Mouse (Mus musculus): ENCODE results near the gene Svs5.
"Not testable (repeated sequence)": the region's sequence is repeated elsewhere in the genome, so short reads cannot be mapped to it uniquely, and the experiment has no call there.

Gene Svs5

DNA sequence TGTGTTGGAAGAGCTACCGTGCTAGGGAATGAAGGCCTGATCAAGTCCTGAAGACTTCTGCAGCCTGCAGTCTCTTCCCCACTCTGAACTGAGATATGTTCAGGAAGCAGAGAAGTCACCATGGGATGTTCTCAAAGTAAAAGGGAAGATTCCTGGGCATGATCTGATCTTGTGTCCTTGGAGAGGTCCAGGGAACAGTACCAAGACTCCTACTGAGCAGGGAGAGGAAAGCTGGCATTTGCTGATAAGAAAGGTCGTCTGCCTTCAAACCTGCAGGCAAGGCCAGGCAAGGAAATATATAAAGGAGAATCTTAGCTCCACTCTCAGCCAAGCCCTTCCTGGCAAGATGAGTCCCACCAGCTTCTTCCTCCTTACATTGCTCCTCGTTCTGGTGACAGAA is at the start of gene Svs5:
Gene Svs5 (plus strand): TSS at position 301 of the 400 bp plus-strand sequence.
- DNase-seq (ENCODE audit: low spot score) = not testable (repeated sequence)

DNA sequence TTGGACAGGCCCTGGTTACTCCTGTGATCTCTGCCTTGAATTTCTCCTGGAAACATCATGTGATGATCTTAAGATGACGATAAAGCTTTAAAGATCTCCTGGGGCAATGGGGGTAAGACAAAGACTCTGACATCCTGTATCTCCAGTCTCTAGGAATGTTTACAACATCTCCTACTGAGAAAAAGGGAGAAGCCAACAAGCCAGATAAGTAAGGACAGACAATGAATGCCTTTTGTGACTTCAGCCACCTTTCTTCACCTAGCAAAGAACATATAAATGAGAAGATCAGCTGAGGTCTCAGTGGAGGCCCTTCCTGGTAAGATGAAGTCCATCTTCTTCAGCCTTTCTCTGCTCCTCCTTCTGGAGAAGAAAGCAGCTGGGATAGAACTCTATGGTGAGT is 43.6 kb upstream of the Svs5 start, which contains the start of gene Svs3a:
Gene Svs3a (plus strand): TSS at position 301 of the 400 bp plus-strand sequence.
- DNase-seq (ENCODE audit: low spot score) = not testable (repeated sequence)

GRCm38 (mm10) chr2:164312599-164312998 is 19.9 kb upstream of the Svs5 start:
- no peak for DNase-seq (ENCODE audit: low spot score)

- DNase-seq (ENCODE audit: low spot score) = not testable (repeated sequence)
Measured at GRCm38 (mm10) chr2:164315460-164315859, 17.1 kb upstream of the Svs5 start.

DNA sequence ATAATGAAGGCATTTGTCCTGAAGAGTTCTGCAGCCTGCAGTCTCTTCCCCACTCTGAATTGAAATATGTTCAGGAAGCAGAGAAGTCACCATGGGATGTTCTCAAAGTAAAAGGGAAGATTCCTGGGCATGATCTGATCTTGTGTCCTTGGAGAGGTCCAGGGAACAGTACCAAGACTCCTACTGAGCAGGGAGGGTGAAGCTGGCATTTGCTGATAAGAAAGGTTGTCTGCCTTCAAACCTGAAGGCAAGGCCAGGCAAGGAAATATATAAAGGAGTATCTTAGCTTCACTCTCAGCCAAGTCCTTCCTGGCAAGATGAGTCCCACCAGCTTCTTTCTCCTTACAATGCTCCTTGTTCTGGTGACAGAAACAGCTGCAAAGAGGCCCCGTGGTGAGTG is 16.1 kb upstream of the Svs5 start, which contains the start of gene Svs6:
Gene Svs6 (plus strand): TSS at position 301 of the 400 bp plus-strand sequence.
- DNase-seq (ENCODE audit: low spot score) = not testable (repeated sequence)

GRCm38 (mm10) chr2:164320983-164321382 is 11.6 kb upstream of the Svs5 start:
- DNase-seq (ENCODE audit: low spot score) = no peak

DNA sequence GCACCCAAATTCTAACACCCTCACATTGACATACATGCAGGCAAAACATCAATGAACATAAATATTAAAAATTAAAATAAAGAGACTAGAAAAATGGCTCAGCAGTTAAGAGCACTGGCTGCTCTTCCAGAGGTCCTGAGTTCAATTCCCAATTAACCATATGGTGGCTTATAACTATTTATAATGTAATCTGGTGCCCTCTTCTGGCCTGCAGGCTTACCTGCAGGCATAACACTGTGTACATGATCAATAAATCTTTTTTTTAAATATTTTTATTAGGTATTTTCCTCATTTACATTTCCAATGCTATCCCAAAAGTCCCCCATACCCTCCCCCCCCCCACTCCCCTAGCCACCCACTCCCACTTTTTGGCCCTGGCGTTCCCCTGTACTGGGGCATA is 11.2 kb downstream of the Svs5 start:
- not testable (repeated sequence) for DNase-seq (ENCODE audit: low spot score)

DNA sequence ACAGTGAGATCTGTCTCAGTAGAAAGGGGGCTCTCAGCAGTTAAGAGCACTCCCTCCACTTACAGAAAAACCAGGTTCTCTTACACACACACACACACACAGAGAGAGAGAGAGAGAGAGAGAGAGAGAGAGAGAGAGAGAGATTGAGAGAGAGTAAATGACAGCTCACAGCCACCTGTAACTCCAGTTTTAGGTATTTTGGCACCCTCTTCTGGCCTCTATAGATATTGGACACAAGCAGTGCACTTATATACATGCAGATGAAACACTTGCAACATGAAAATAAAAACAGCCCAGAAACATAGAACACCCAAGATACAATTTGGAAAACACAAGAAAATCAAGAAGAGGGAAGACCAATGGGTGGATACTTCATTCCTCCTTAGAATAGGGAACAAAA is 15.2 kb downstream of the Svs5 start:
- not testable (repeated sequence) for DNase-seq (ENCODE audit: low spot score)

- no peak for DNase-seq (ENCODE audit: low spot score)
Measured at GRCm38 (mm10) chr2:164348980-164349379, 16.4 kb downstream of the Svs5 start.

- DNase-seq (ENCODE audit: low spot score) = no peak
Measured at GRCm38 (mm10) chr2:164352697-164353096, 20.2 kb downstream of the Svs5 start.

DNA sequence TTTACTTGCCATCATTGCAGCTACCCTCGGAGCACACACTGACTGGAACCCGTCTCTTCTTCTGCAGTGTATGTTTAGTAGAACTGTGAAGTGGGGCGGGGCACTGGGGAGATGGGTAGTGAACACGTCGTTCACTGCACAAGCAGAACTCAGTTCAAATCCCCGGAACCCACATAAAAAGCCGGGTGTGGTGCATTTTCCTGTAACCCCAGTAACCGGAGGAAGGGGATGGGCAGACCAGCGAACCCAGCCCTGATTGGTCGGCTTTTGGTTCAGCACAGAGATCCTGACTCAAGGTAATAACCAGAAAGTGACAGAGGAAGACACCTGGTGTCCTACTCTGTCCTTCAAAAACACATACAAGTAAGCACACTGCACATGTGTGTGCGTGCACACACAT is 20.8 kb downstream of the Svs5 start:
- no peak for DNase-seq (ENCODE audit: low spot score)

DNA sequence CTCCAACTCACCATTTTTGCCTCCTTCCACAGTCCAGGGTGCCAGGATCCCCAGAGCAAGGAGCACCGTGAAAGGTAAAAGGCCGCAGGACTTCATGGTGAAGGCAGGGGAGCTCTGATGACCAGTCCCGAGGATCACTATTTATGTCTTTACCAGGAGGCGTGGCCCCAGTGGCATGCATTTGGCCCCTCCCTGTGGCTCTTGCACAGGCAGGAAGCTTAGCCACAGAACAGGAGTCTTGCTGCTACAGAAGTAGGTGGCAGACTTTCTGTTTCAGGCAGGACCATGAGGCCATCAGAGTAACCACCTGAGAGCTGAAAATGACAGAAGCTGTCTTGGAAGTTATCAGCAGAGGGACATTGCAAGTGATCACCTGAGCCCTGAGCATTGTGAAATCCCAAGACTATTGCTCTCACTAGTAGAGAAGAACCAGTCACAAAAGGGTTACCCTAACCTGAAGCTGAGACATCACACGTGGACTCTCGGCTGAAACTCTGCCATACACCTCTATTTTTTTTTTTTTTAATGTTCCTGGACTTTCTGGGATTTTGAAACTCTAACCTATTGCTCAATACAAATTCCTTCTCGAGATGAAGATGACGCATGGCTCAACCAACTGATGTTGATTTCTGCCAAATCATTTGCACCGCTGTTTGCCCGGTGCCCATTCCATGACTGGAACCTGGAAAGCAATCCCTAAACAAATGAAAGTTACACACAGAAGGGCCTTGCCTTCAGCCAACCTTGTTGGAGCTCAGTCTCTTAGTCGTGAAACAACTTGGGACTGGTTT is 23.8 kb downstream of the Svs5 start:
- no peak for DNase-seq (ENCODE audit: low spot score)

DNA sequence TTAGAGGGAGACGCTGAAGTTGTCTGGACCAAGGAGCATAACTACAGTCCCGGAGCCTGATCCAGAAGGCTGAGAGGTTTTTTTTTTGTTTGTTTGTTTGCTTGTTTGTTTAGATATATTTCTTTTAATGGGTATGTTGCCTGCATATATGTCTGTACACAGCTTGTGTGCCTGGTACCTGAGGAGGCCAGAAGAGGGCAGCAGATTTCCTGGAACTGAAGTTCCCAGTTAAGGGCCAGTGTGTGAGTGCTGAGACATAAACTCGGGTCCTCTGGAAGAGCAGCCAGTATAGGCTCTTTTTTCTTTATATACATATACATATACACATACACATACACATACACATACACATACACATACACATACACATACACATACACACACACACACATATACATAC is 25.8 kb downstream of the Svs5 start:
- no peak for DNase-seq (ENCODE audit: low spot score)

DNA sequence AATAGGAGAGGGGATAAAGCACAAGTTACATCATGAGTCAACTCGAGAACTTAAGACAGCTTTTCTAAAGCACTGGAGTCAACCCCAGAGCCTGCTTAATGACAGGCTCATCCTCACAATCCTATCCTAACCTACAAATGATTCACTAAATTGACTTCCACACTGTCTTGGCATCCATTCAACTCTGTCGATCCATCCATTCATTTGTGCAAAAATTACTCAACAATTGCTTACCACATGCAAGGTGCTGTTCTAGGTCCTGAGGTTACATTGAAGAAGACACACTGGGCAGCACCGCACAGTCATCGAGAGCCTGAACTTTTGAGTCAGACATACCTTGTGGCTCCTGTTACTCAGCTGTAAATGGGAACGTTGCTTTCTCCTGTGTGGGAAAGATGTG is 26.5 kb downstream of the Svs5 start:
- no peak for DNase-seq (ENCODE audit: low spot score)

DNA sequence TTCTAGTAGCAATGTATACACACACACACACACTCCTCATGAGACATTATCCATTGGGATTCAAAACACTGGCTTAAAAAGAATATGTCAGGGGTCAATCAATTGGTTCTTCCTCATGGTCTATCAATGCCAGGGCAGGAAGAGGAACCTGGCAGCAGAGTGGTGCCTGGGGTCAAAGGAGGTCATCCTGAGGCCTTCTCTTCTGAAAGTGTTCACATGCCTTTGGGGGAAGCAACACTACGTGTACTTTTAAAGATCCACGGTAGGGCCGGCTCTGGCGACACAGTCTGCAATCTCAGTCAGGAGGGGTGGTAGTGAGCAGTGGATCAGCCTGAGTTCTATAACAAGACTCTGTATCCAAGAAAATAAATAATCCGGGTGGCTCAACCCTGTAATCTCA is 27.1 kb downstream of the Svs5 start:
- DNase-seq (ENCODE audit: low spot score) = no peak

- no peak for DNase-seq (ENCODE audit: low spot score)
Measured at GRCm38 (mm10) chr2:164360974-164361657, 28.6 kb downstream of the Svs5 start.

- no peak for DNase-seq (ENCODE audit: low spot score)
Measured at GRCm38 (mm10) chr2:164366947-164367346, 34.4 kb downstream of the Svs5 start.

- no peak for DNase-seq (ENCODE audit: low spot score)
Measured at GRCm38 (mm10) chr2:164368620-164369105, 36.1 kb downstream of the Svs5 start.

- DNase-seq (ENCODE audit: low spot score) = no peak
Measured at GRCm38 (mm10) chr2:164371371-164371770, 38.8 kb downstream of the Svs5 start.

DNA sequence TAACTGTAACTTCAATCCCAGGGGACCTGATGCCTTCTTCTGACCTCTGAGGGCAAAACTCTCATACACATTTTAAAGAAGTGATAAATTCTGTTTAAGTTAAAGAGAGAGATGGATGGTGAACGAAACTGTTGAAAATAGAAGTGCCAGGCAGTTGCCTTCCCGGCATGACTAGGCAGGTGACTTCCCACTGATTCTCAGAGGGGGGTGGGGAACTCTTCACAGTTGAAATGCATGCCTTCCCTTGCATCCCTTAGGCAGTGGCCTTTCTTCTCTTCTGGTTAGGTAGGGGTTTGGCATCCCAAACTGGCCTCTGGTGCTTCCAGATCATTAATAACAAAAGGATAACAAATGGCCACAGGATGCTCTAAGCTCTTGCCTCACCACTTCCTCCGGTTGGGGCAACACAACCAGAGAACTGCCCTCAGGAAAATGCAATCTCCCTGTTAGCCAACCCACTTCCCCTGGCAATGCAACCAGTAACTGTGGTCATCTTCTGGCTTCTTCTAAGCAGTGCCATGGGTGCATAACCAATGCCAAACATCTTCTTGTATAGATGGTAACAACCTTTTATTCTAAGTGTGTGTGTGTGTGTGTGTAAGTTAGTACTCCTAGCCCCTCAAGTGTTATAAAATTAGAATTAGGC is 40.0 kb downstream of the Svs5 start:
- DNase-seq (ENCODE audit: low spot score) = no peak

- DNase-seq (ENCODE audit: low spot score) = no peak
Measured at GRCm38 (mm10) chr2:164373187-164373586, 40.6 kb downstream of the Svs5 start.

Data from urinary bladder, postnatal 10 days (tissue).